Mouse (Mus musculus) small intestine, adult 2 months (tissue): Measurements from ENCODE around the gene Plac9b.
"Not testable (repeated sequence)": the region's sequence is repeated elsewhere in the genome, so short reads cannot be mapped to it uniquely, and the experiment has no call there.

Experiments
- CTCF ChIP-seq: fragments of 200-500 bp; IDR thresholded peaks from 2 replicates; pipeline ENCODE4 v1.5.1; 2012; ENCODE audit warnings: low read depth, mild to moderate bottlenecking, control low read depth, inconsistent platforms, low read length, moderate library complexity, mixed read lengths; ENCODE audit not compliant: insufficient replicate concordance, insufficient read length; ENCODE audit errors: extremely low read depth
- POLR2A ChIP-seq: fragments of 200-500 bp; IDR thresholded peaks from 2 replicates; pipeline ENCODE4 v1.6.1; 2012; ENCODE audit warnings: low read depth, mild to moderate bottlenecking, control low read depth, inconsistent platforms, low read length, moderate library complexity

DNA sequence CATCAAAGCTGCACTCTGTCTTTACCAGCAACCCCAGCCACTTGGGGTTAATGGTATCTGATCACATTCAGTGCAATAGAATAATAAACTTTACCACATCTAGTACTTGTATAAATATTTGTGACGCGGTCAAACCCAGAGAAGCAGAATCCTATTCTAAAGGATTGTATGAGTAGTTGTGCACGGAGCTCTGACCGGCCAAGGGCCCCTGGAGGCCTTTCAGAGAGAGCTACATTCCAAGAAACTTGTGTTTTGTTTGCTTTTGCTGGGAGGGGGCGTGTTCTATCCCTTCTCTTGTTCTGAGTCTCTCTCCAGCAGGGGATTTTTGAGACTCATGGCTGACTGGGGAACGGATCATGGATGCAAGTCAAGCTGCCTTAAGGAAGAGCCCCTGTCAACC is 7.3 kb downstream of the Plac9b start:
- TF ChIP-seq POLR2A, CTCF: not testable (repeated sequence)
